In the genomic region with DNA sequence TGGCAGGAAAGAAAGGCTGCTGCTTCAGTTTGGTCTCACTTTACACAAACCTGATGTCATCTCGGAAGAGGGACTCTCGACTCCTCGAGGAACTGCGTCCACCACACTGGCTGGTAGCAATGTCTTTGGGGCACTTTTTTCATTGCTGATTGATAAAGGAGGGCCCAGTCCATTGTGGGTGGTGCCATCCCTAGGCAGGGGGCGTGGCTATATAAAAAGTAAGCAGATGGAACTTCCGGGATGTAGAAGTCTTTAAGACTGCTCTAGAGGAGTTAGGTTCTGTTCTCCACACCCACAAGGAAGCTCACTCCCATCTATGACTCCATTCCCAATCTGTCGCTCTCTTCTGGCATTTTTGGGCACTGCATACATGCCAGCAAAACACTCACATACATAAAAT, we compare ENCODE assay signal across 21 mouse cellular contexts. TPM values are rescaled to one million over a fixed set of nuclear protein-coding genes. Genes with fewer than 3 reads are reported as not detected.
"Had no signal": no experiment of that assay in that cellular context is flagged by ENCODE, and none has a peak within 500 bp of the region (broad histone marks: within the 10 kb centered on the region; RNA-seq: fewer than 3 reads in every experiment).

No protein-coding gene starts in this region.

- H3K27ac ChIP-seq: liver, embryonic 15.5 days; lung, embryonic 15.5 days; macrophage; midbrain, embryonic 13.5 days; midbrain, embryonic 15.5 days; neural tube, embryonic 13.5 days; neural tube, embryonic 15.5 days had no signal

- H3K4me3 ChIP-seq: liver, embryonic 15.5 days; lung, embryonic 15.5 days; megakaryocyte, embryonic 14.5 days; midbrain, embryonic 13.5 days; midbrain, embryonic 15.5 days; neural tube, embryonic 13.5 days; neural tube, embryonic 15.5 days had no signal

- DNase-seq: liver, postnatal 0 days; lung, adult 2 months; lung, postnatal 14 days; lung, postnatal 36 days; retina, postnatal 1 day; right cerebral cortex, adult 18-20 months; right cerebral cortex, postnatal 25 days; right cerebral cortex, postnatal 4 days; spleen, adult 18-20 months; thymus, adult 18-20 months; thymus, postnatal 14 days had no signal

RNA-seq across cellular contexts. Expression of a gene that starts 10.3 kb away (rescaled TPM):
- total RNA-seq: megakaryocyte progenitor cell, adult 5-6 weeks; monocyte, adult 5-6 weeks had no signal
